Mouse (Mus musculus) MEL (cell line): ENCODE results near the gene Ubtf. TPM values are rescaled to one million over a fixed set of nuclear protein-coding genes. Genes with fewer than 3 reads are reported as not detected.

Experiments used
- DNase-seq: peaks from one replicate; pipeline ENCODE4 v3.0.0; 2011; ENCODE audit warnings: low read depth, low spot score
- H3K27ac ChIP-seq: 2 replicates; pipeline ENCODE4 v1.5.1; 2012; ENCODE audit warnings: low read depth, mild to moderate bottlenecking, control low read depth, low read length, moderate library complexity; ENCODE audit not compliant: control insufficient read depth
- H3K27me3 ChIP-seq, 2 experiments: fragments of 150-350 bp in 1 of 2; sonication (generic) in 1 of 2; 2 replicates each; pipeline ENCODE4 v1.6.1; 2012; ENCODE audit warnings: low read length in 2 of 2, mild to moderate bottlenecking in 2 of 2, improper control_type of control experiment in 1 of 2, moderate library complexity in 1 of 2; ENCODE audit not compliant: insufficient read depth in 2 of 2, control insufficient read depth in 1 of 2
- H3K36me3 ChIP-seq, 2 experiments: 2 replicates each; pipeline ENCODE4 v1.6.1; 2012 to 2014; ENCODE audit warnings: low read length in 2 of 2, improper control_type of control experiment in 1 of 2, inconsistent platforms in 1 of 2, mild to moderate bottlenecking in 1 of 2; ENCODE audit not compliant: insufficient read depth in 2 of 2, control insufficient read depth in 1 of 2
- H3K4me1 ChIP-seq, 2 experiments: fragments of 150-350 bp in 1 of 2; sonication (generic) in 1 of 2; 2 replicates each; pipeline ENCODE4 v1.6.1; 2012; ENCODE audit warnings: low read length in 2 of 2, improper control_type of control experiment in 1 of 2, mild to moderate bottlenecking in 1 of 2; ENCODE audit not compliant: insufficient read depth in 2 of 2, control insufficient read depth in 1 of 2
- H3K4me3 ChIP-seq, 2 experiments: fragments of 150-350 bp in 1 of 2; sonication (generic) in 1 of 2; 2 replicates each; pipeline ENCODE4 v1.5.1; 2012; ENCODE audit warnings: low read depth in 2 of 2, low read length in 2 of 2, mild to moderate bottlenecking in 2 of 2, moderate library complexity in 2 of 2, control low read depth in 1 of 2, improper control_type of control experiment in 1 of 2; ENCODE audit not compliant: control insufficient read depth in 1 of 2, insufficient read depth in 1 of 2
- H3K79me2 ChIP-seq: 2 replicates; pipeline ENCODE4 v1.6.1; 2012; ENCODE audit warnings: mild to moderate bottlenecking, low read length, moderate library complexity; ENCODE audit not compliant: control insufficient read depth, poor library complexity, insufficient read depth
- H3K9ac ChIP-seq: 2 replicates; pipeline ENCODE4 v1.6.1; 2012; ENCODE audit warnings: low read depth, mild to moderate bottlenecking, control low read depth, low read length, moderate library complexity; ENCODE audit not compliant: control insufficient read depth, poor library complexity, severe bottlenecking
- H3K9me3 ChIP-seq: fragments of 150-350 bp; sonication (generic); replicated peaks from 2 replicates; pipeline ENCODE4 v1.6.1; 2012; ENCODE audit warnings: mild to moderate bottlenecking, low read length, improper control_type of control experiment, moderate library complexity; ENCODE audit not compliant: insufficient read depth
- BHLHE40 ChIP-seq: IDR thresholded peaks from 2 replicates; pipeline ENCODE4 v1.6.1; 2012; ENCODE audit warnings: low read depth, mild to moderate bottlenecking, inconsistent platforms, low read length, improper control_type of control experiment, borderline replicate concordance
- CTCF ChIP-seq, 3 experiments: IDR thresholded peaks in 2 of 3; conservative IDR thresholded peaks in 1 of 3; 2 replicates each; pipeline ENCODE4 v1.5.1; 2011 to 2012; ENCODE audit warnings: low read length in 3 of 3, low read depth in 2 of 3, mild to moderate bottlenecking in 2 of 3, improper control_type of control experiment in 1 of 3, inconsistent platforms in 1 of 3, mixed read lengths in 1 of 3, moderate library complexity in 1 of 3; ENCODE audit not compliant: control insufficient read depth in 1 of 3, insufficient read depth in 1 of 3, poor library complexity in 1 of 3, severe bottlenecking in 1 of 3
- E2F4 ChIP-seq: IDR thresholded peaks from 2 replicates; pipeline ENCODE4 v1.6.1; 2011; ENCODE audit warnings: low read depth, low read length, improper control_type of control experiment, borderline replicate concordance
- ELF1 ChIP-seq: IDR thresholded peaks from 2 replicates; pipeline ENCODE4 v1.6.1; 2014; ENCODE audit warnings: low read depth, mild to moderate bottlenecking, inconsistent platforms, low read length, improper control_type of control experiment, moderate library complexity
- EP300 ChIP-seq, 2 experiments: IDR thresholded peaks; 2 replicates each; pipeline ENCODE4 v1.6.1; 2011; ENCODE audit warnings: improper control_type of control experiment in 2 of 2, low read length in 2 of 2, low read depth in 1 of 2, mild to moderate bottlenecking in 1 of 2
- JUND ChIP-seq: IDR thresholded peaks from 2 replicates; pipeline ENCODE4 v1.6.1; 2011; ENCODE audit warnings: low read depth, mild to moderate bottlenecking, improper control_type of control experiment, low read length
- KAT2A ChIP-seq: conservative IDR thresholded peaks from 2 replicates; pipeline ENCODE4 v1.6.1; 2012; ENCODE audit warnings: low read depth, low read length, improper control_type of control experiment, inconsistent platforms
- MAX ChIP-seq: IDR thresholded peaks from 2 replicates; pipeline ENCODE4 v1.6.1; 2011; ENCODE audit warnings: low read length, improper control_type of control experiment
- MAZ ChIP-seq: IDR thresholded peaks from 2 replicates; pipeline ENCODE4 v1.6.1; 2012; ENCODE audit warnings: low read depth, mild to moderate bottlenecking, inconsistent platforms, low read length, improper control_type of control experiment
- MEF2A ChIP-seq: IDR thresholded peaks from 2 replicates; pipeline ENCODE4 v1.6.1; 2014; ENCODE audit warnings: low read depth, mild to moderate bottlenecking, inconsistent platforms, low read length, improper control_type of control experiment; ENCODE audit not compliant: poor library complexity, insufficient replicate concordance, severe bottlenecking; ENCODE audit errors: extremely low read depth
- MXI1 ChIP-seq: IDR thresholded peaks from 2 replicates; pipeline ENCODE4 v1.6.1; 2011; ENCODE audit warnings: mild to moderate bottlenecking, low read depth, low read length, improper control_type of control experiment
- NRF1 ChIP-seq: IDR thresholded peaks from 2 replicates; pipeline ENCODE4 v1.6.1; 2014; ENCODE audit warnings: low read depth, mild to moderate bottlenecking, inconsistent platforms, low read length, improper control_type of control experiment, moderate library complexity; ENCODE audit not compliant: poor library complexity, insufficient read depth, severe bottlenecking
- POLR2A ChIP-seq, 2 experiments: IDR thresholded peaks; 2 replicates each; pipeline ENCODE4 v1.6.1; 2011 to 2012; ENCODE audit warnings: low read length in 2 of 2, mild to moderate bottlenecking in 2 of 2, control low read depth in 1 of 2, improper control_type of control experiment in 1 of 2, low read depth in 1 of 2, moderate library complexity in 1 of 2; ENCODE audit not compliant: control insufficient read depth in 1 of 2, insufficient read depth in 1 of 2, poor library complexity in 1 of 2
- POLR2AphosphoS2 ChIP-seq: IDR thresholded peaks from 2 replicates; pipeline ENCODE4 v1.6.1; 2011; ENCODE audit warnings: low read length, improper control_type of control experiment
- RAD21 ChIP-seq: IDR thresholded peaks from 2 replicates; pipeline ENCODE4 v1.6.1; 2011; ENCODE audit warnings: mild to moderate bottlenecking, low read depth, low read length, improper control_type of control experiment
- SMC3 ChIP-seq: IDR thresholded peaks from 2 replicates; pipeline ENCODE4 v1.6.1; 2011; ENCODE audit warnings: low read depth, low read length, improper control_type of control experiment
- TAL1 ChIP-seq: IDR thresholded peaks from 2 replicates; pipeline ENCODE4 v1.6.1; 2012; ENCODE audit warnings: mild to moderate bottlenecking, inconsistent platforms, low read length, moderate library complexity, mixed read lengths
- TBP ChIP-seq: IDR thresholded peaks from 2 replicates; pipeline ENCODE4 v1.8.0; 2011; ENCODE audit warnings: low read depth, low read length, improper control_type of control experiment
- TCF12 ChIP-seq: IDR thresholded peaks from 2 replicates; pipeline ENCODE4 v1.6.1; 2014; ENCODE audit warnings: low read depth, mild to moderate bottlenecking, inconsistent platforms, low read length, improper control_type of control experiment, moderate library complexity
- ZKSCAN1 ChIP-seq: IDR thresholded peaks from 2 replicates; pipeline ENCODE4 v1.6.1; 2012; ENCODE audit warnings: low read depth, mild to moderate bottlenecking, inconsistent platforms, low read length, improper control_type of control experiment, moderate library complexity
- ZNF384 ChIP-seq: IDR thresholded peaks from 2 replicates; pipeline ENCODE4 v1.6.1; 2012; ENCODE audit warnings: low read depth, mild to moderate bottlenecking, inconsistent platforms, low read length, improper control_type of control experiment
- polyA plus RNA-seq, 2 experiments: library from polyadenylated mRNA; stranded (reverse) in 1 of 2; unstranded in 1 of 2; fragments of >175 nt in 1 of 2; fragments of >200 nt in 1 of 2; gene quantifications; 2 replicates each; pipeline versions ENCODE4 v1.2.1 to v1.2.4; 2012; ENCODE audit warnings: low replicate concordance in 2 of 2, low read depth in 1 of 2; ENCODE audit not compliant: insufficient read length in 2 of 2, insufficient read depth in 1 of 2, missing spikeins in 1 of 2
- total RNA-seq: library from RNA; depleted of rRNA; stranded (reverse); fragments of 300-350 nt; gene quantifications from 2 replicates; pipeline ENCODE4 v1.2.3, GENCODE M21; 2012

Gene Ubtf
- total and polyA plus RNA-seq, 3 experiments = 76.5 to 189 (median 145) TPM

DNA sequence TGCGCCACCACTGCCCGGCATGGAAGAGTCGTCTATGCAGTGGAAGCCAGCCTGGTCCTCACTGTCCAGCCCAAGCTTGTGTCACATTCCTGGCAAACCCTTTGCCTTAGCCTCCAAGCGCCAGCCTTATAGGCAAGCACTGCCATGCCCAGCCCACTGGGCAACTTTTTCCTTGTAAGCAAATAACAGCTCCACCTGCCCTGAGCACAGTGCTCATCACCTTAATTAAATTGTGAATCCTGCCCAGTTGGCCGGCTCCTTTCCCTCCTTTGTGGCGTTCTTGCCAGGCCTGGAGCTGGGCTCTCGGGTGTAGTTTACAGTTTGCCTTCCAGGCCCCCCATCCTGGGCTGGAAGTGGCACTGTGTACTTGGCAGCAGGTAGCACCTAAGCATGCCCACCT is 56.3 kb downstream of the Ubtf start:
- no peak overlapping the region for H3K9ac ChIP-seq
- no peak for DNase-seq

DNA sequence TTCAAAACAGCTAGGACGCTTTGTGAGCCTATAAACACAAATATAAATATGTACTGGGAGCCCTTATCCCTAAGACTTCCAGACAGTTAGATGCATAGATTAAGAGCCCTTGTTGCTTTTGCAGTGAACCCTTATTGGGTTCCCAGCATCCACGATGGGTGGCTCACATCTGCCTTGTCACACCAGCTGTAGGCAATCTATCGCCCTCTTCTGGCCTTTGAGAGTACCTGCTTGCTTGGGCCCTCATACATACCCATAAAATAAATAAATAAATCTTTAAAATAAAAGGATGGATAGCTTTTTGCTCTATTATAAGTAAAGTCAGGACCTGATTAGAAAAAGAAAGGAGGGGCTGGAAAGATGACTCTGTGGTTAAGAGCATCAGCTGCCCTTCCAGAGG is 61.0 kb downstream of the Ubtf start:
- Histone ChIP-seq H3K36me3 (peaks cover 0 to 11% of the 10 kb centered on the region in 2 experiments; a peak in 3 of 4 replicates), H3K9me3 (no peaks in the 10 kb centered on the region), H3K4me3 (no peak overlapping the region), H3K79me2 (no peaks in the 10 kb centered on the region), H3K27me3 (no peaks in the 10 kb centered on the region), H3K9ac (no peak overlapping the region), H3K4me1 (peaks cover 8 to 14% of the 10 kb centered on the region in 2 experiments), H3K27ac (no peak overlapping the region; the same call in 1 of the 2 replicates)
- DNase-seq = peak; percentile 66
- TF ChIP-seq CTCF (IDR thresholded peaks at IDR 0.05 in 2 of 3, conservative IDR thresholded peaks at IDR 0.05 in 1 of 3; ENCODE audit: control insufficient read depth in 1 of 3, insufficient read depth in 1 of 3, low read depth in 2 of 3, low read length in 3 of 3, poor library complexity in 1 of 3, severe bottlenecking in 1 of 3) (peak; percentile 44 to 68 (median 62); a peak in 5 of 6 replicates), ZNF384 (no peak), SMC3 (peak; percentile 32; the same call in 1 of the 2 replicates), RAD21 (peak; percentile 27), JUND (no peak), ZKSCAN1 (no peak)

More for the DNA sequence above, 56.3 kb downstream of the Ubtf start:
- Histone ChIP-seq H3K27me3 (no peaks in the 10 kb centered on the region), H3K4me3 (no peak overlapping the region), H3K9me3 (no peaks in the 10 kb centered on the region), H3K36me3 (peaks cover 0 to 5% of the 10 kb centered on the region in 2 experiments; a peak in 3 of 4 replicates), H3K79me2 (no peaks in the 10 kb centered on the region), H3K27ac (no peak overlapping the region), H3K4me1 (peaks cover 2 to 3% of the 10 kb centered on the region in 2 experiments)
- TF ChIP-seq NRF1 (no peak), ZKSCAN1 (no peak), MXI1 (no peak), KAT2A (no peak), MAX (no peak), BHLHE40 (no peak), TBP (no peak), EP300 (IDR thresholded peaks at IDR 0.05; ENCODE audit: low read depth in 1 of 2, low read length in 2 of 2) (no peak), E2F4 (no peak), TAL1 (no peak), MAZ (no peak), MEF2A (no peak), POLR2A (IDR thresholded peaks at IDR 0.05; ENCODE audit: control insufficient read depth in 1 of 2, insufficient read depth in 1 of 2, low read depth in 1 of 2, low read length in 2 of 2, poor library complexity in 1 of 2) (no peak), TCF12 (no peak), RAD21 (no peak), ELF1 (no peak), POLR2AphosphoS2 (no peak)
